Mouse (Mus musculus) limb, embryonic 12.5 days (tissue): ENCODE results near the gene Sp6. TPM values are rescaled to one million over a fixed set of nuclear protein-coding genes. Genes with fewer than 3 reads are reported as not detected.

ENCODE experiments used
- ATAC-seq: fragments of 200-750 bp; cut with Nextera tagmentation; 2 replicates; pipeline ENCODE4 v1.8.0; 2017; ENCODE audit warnings: low read depth, moderate TSS enrichment; ENCODE audit not compliant: insufficient number of reproducible peaks, insufficient read depth, low FRiP score, low TSS enrichment
- H3K27ac ChIP-seq: fragments of 300-500 bp; sonication (generic); 2 replicates; pipeline ENCODE4 v1.5.1; 2016; ENCODE audit warnings: mild to moderate bottlenecking, moderate library complexity
- H3K27me3 ChIP-seq: fragments of 300-500 bp; sonication (generic); 2 replicates; pipeline ENCODE4 v1.6.1; 2016; ENCODE audit warnings: mild to moderate bottlenecking, moderate library complexity
- H3K36me3 ChIP-seq: fragments of 300-500 bp; sonication (generic); 2 replicates; pipeline ENCODE4 v1.6.1; 2016; ENCODE audit warnings: mild to moderate bottlenecking, moderate library complexity
- H3K4me1 ChIP-seq: fragments of 300-500 bp; sonication (generic); replicated peaks from 2 replicates; pipeline ENCODE4 v1.6.1; 2016
- H3K4me2 ChIP-seq: fragments of 300-500 bp; sonication (generic); 2 replicates; pipeline ENCODE4 v1.6.1; 2016; ENCODE audit warnings: mild to moderate bottlenecking, moderate library complexity
- H3K4me3 ChIP-seq: fragments of 300-500 bp; sonication (generic); replicated peaks from 2 replicates; pipeline ENCODE4 v1.5.1; 2016; ENCODE audit warnings: mild to moderate bottlenecking
- H3K9ac ChIP-seq: fragments of 300-500 bp; sonication (generic); replicated peaks from 2 replicates; pipeline ENCODE4 v1.6.1; 2016; ENCODE audit warnings: mild to moderate bottlenecking, moderate library complexity
- H3K9me3 ChIP-seq: fragments of 300-500 bp; sonication (generic); 2 replicates; pipeline ENCODE4 v1.6.1; 2016; ENCODE audit warnings: mild to moderate bottlenecking, moderate library complexity
- WGBS: fragments of 180-500 bp; shearing (Covaris S2); methylation state at CpG from one replicate; pipeline ENCODE4 v1.1.7; 2016; 5-methylcytosine and 5-hydroxymethylcytosine counted together
- polyA plus RNA-seq: library from polyadenylated mRNA; unstranded; fragments of >200 nt; fragmentation: Nextera tagmentation; extraction: Ambion mirVana; gene quantifications from 2 replicates; pipeline ENCODE4 v1.2.1, GENCODE M21; 2016

Sp6 gene
- polyA plus RNA-seq, 1 experiment from 2014 or later: 6.5 TPM

- Histone ChIP-seq H3K4me3 (no peak overlapping the region), H3K27ac (no peak overlapping the region), H3K27me3 (no peaks in the 10 kb centered on the region), H3K9me3 (no peaks in the 10 kb centered on the region), H3K9ac (no peak overlapping the region), H3K4me2 (no peak overlapping the region), H3K36me3 (peaks cover 4% of the 10 kb centered on the region; the same call in 1 of the 2 replicates), H3K4me1 (peaks cover 19% of the 10 kb centered on the region)
- WGBS: 82% methylated on average over 5 of the region's 5 CpGs
- ATAC-seq: no peak
Measured at GRCm38 (mm10) chr11:96974813-96975212, 38.4 kb upstream of the Sp6 start.

GRCm38 (mm10) chr11:96975511-96976378 lies 37.4 kb upstream of the Sp6 start:
- Histone ChIP-seq H3K27ac (no peak overlapping the region; the same call in 1 of the 2 replicates), H3K4me2 (peak overlapping the region; percentile 79), H3K36me3 (peaks cover 4% of the 10 kb centered on the region; the same call in 1 of the 2 replicates), H3K4me3 (peak overlapping the region; percentile 92), H3K9me3 (no peaks in the 10 kb centered on the region), H3K9ac (0 out of 2 replicates have a peak overlapping the region, but pooled peaks have one; percentile 89), H3K4me1 (peaks cover 19% of the 10 kb centered on the region), H3K27me3 (no peaks in the 10 kb centered on the region)
- no peak for ATAC-seq
- WGBS: 87% methylated on average over 10 of the region's 10 CpGs

DNA sequence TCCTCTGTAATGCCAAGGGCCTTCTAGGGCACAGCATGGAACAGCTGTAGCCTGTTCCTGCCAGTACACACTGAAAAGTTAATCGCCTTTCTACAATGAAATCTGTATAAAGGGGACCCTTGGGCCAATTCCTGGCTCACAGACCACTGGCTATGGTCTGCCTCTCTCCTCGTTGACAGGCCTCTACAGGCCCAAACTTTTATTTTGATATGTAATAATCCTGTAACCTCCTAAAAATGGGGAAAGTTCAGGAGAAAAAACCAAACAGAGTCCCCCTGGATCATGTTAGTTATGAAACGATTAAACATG lies 36.9 kb upstream of the Sp6 start:
- WGBS: 62% methylated on average over 3 of the region's 3 CpGs
- no peaks in the 10 kb centered on the region for H3K27me3 ChIP-seq
- peak overlapping the region; percentile 79 for H3K4me2 ChIP-seq
- H3K9ac ChIP-seq: peak overlapping the region; percentile 89; the same call in 1 of the 2 replicates
- H3K4me3 ChIP-seq: peak overlapping the region; percentile 92
- no peak for ATAC-seq
- no peak overlapping the region; the same call in 1 of the 2 replicates for H3K27ac ChIP-seq
- H3K36me3 ChIP-seq: peaks cover 4% of the 10 kb centered on the region; the same call in 1 of the 2 replicates
- peaks cover 19% of the 10 kb centered on the region for H3K4me1 ChIP-seq
- no peaks in the 10 kb centered on the region for H3K9me3 ChIP-seq

GRCm38 (mm10) chr11:96976911-96977591 lies 36.1 kb upstream of the Sp6 start:
- peaks cover 4% of the 10 kb centered on the region; the same call in 1 of the 2 replicates for H3K36me3 ChIP-seq
- no peaks in the 10 kb centered on the region for H3K9me3 ChIP-seq
- ATAC-seq: peak; percentile 61
- under 1% methylated on average over 50 of the region's 50 CpGs for WGBS
- peak overlapping the region; percentile 94 for H3K27ac ChIP-seq
- H3K4me1 ChIP-seq: peaks cover 19% of the 10 kb centered on the region
- peak overlapping the region; percentile 89 for H3K9ac ChIP-seq
- H3K4me2 ChIP-seq: peak overlapping the region; percentile 79
- H3K4me3 ChIP-seq: peak overlapping the region; percentile 92
- no peaks in the 10 kb centered on the region for H3K27me3 ChIP-seq

- Histone ChIP-seq H3K9me3 (no peaks in the 10 kb centered on the region), H3K4me1 (peaks cover 22% of the 10 kb centered on the region), H3K4me3 (peak overlapping the region; percentile 92), H3K27me3 (no peaks in the 10 kb centered on the region), H3K4me2 (peak overlapping the region; percentile 88), H3K36me3 (peaks cover 4% of the 10 kb centered on the region; the same call in 1 of the 2 replicates), H3K27ac (peak overlapping the region; percentile 94), H3K9ac (peak overlapping the region; percentile 89)
- peak; percentile 98 for ATAC-seq
- WGBS: under 1% methylated on average over 45 of the region's 45 CpGs
Measured at GRCm38 (mm10) chr11:96977606-96978400, 35.4 kb upstream of the Sp6 start.

DNA sequence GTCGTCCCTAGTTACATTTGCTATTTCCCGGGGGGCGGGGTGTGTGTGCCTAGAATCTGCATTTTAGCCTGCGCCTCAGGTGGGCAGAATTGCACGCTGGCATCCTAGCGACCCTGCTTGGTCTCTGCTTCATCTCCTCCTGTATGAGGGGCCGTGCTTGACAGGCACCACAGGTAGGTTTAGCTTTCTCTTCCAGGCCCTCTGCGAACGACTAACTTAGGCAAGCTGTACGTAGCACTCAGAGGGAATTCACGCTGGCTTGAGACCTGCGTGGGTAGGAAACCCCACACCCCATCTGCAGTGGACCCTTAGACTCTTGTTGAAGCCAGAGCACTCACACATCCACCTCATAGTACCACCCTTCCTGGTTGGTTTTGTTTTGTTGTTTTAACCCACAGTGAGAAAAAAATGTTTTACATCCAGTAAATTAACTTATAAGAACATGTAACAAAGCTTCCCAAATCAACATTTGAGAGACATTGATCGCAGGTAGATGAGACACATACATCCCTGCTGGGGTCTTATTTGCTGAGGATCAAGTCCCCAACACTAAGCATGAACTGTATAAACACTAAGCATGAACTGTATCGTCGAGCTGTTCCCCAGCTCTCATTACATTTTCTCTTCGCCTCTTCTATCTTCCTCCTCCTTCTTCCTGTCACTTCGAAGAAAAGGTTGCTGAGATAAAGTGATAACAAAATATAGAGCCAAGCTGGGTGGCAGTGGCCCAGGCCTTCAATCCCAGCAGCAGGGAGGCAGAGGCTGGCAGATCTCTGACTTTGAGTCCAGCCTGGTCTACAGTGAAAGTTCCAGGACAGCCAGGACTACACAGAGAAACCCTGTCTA lies 34.6 kb upstream of the Sp6 start:
- Histone ChIP-seq H3K36me3 (peaks cover 4% of the 10 kb centered on the region; the same call in 1 of the 2 replicates), H3K4me2 (peak overlapping the region; percentile 88), H3K4me1 (peaks cover 22% of the 10 kb centered on the region), H3K9ac (peak overlapping the region; percentile 70), H3K9me3 (no peaks in the 10 kb centered on the region), H3K27ac (peak overlapping the region; percentile 88), H3K27me3 (no peaks in the 10 kb centered on the region), H3K4me3 (peak overlapping the region; percentile 54)
- 30% methylated on average over 17 of the region's 17 CpGs for WGBS
- ATAC-seq: no peak

DNA sequence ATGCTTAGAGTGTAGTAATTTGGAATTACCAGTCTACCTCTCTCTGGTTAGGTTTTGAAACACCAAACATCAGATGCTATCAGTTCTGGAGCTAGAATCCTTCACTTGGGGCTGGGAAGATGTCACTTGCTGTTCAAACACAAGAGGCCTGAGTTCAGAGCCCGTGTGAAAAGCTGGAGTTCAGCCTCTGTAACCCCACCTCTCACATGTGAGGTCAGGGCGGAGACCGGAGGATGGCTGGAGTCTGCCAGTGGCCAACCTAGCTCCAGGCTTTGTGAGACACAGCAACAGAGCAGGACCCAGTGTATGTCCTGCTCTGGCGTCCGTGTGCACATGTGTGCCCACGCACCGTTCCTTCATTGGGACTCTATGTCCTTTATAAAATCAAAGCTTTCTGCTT lies 33.9 kb upstream of the Sp6 start:
- Histone ChIP-seq H3K9ac (no peak overlapping the region), H3K36me3 (peaks cover 4% of the 10 kb centered on the region; the same call in 1 of the 2 replicates), H3K4me2 (no peak overlapping the region), H3K9me3 (no peaks in the 10 kb centered on the region), H3K27me3 (peaks cover 3% of the 10 kb centered on the region), H3K4me3 (no peak overlapping the region), H3K27ac (no peak overlapping the region), H3K4me1 (peaks cover 22% of the 10 kb centered on the region)
- 81% methylated on average over 7 of the region's 7 CpGs for WGBS
- no peak for ATAC-seq

GRCm38 (mm10) chr11:96980021-96980420 lies 33.2 kb upstream of the Sp6 start:
- peaks cover 4% of the 10 kb centered on the region; the same call in 1 of the 2 replicates for H3K36me3 ChIP-seq
- H3K9ac ChIP-seq: no peak overlapping the region
- no peak overlapping the region for H3K27ac ChIP-seq
- no peak overlapping the region for H3K4me2 ChIP-seq
- H3K9me3 ChIP-seq: no peaks in the 10 kb centered on the region
- peaks cover 3% of the 10 kb centered on the region for H3K27me3 ChIP-seq
- no peak for ATAC-seq
- no peak overlapping the region for H3K4me3 ChIP-seq
- 81% methylated on average over 5 of the region's 5 CpGs for WGBS
- peaks cover 28% of the 10 kb centered on the region for H3K4me1 ChIP-seq

DNA sequence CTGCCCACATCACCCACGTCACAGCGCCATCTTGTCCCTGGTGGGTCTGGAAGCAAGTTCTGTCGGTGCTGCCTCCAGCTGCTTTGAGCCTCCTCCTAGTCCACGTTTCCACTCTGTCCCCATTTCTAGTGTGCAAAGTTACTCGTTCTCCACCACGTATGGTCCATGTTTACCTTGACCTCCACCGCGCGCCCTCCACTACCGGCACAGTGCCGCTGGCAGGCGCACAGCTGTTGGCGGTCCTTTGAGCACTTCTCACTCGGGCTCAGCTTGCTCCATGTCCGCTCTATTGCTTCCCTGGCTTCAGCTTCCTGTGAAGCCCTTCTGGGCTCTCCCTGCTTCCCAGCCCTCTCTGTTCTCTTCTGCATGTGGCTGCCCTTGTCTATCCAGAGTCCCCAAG lies 31.7 kb upstream of the Sp6 start:
- ATAC-seq: no peak

GRCm38 (mm10) chr11:96982355-96982754 lies 30.8 kb upstream of the Sp6 start:
- 0 out of 2 replicates have a peak overlapping the region, but pooled peaks have one; percentile 1 for H3K4me3 ChIP-seq
- no peak for ATAC-seq
- no peak overlapping the region for H3K9ac ChIP-seq
- peaks cover 9% of the 10 kb centered on the region for H3K27me3 ChIP-seq
- peak overlapping the region; percentile 34 for H3K4me2 ChIP-seq
- under 1% methylated on average over 7 of the region's 7 CpGs for WGBS
- H3K27ac ChIP-seq: no peak overlapping the region
- no peaks in the 10 kb centered on the region for H3K36me3 ChIP-seq
- no peaks in the 10 kb centered on the region for H3K9me3 ChIP-seq
- H3K4me1 ChIP-seq: peaks cover 41% of the 10 kb centered on the region

More for the DNA sequence above, 31.7 kb upstream of the Sp6 start:
- Histone ChIP-seq H3K36me3 (no peaks in the 10 kb centered on the region), H3K9me3 (no peaks in the 10 kb centered on the region), H3K4me2 (no peak overlapping the region), H3K4me3 (no peak overlapping the region), H3K27me3 (peaks cover 3% of the 10 kb centered on the region), H3K4me1 (peaks cover 34% of the 10 kb centered on the region), H3K9ac (no peak overlapping the region), H3K27ac (no peak overlapping the region)
- 76% methylated on average over 15 of the region's 15 CpGs for WGBS
